Mouse (Mus musculus) cortical plate, adult 2 months (tissue): Measurements from ENCODE around the gene Map3k14.

Source experiments
- CTCF ChIP-seq: fragments of 200-500 bp; IDR thresholded peaks from 2 replicates; pipeline ENCODE4 v1.5.1; 2011; ENCODE audit warnings: mild to moderate bottlenecking, control low read depth, low read length; ENCODE audit not compliant: insufficient read depth; ENCODE audit errors: extremely low read depth
- POLR2A ChIP-seq: fragments of 200-500 bp; IDR thresholded peaks from 2 replicates; pipeline ENCODE4 v1.6.1; 2011; ENCODE audit warnings: mild to moderate bottlenecking, low read length, control low read depth; ENCODE audit not compliant: insufficient read depth; ENCODE audit errors: extremely low read depth

DNA sequence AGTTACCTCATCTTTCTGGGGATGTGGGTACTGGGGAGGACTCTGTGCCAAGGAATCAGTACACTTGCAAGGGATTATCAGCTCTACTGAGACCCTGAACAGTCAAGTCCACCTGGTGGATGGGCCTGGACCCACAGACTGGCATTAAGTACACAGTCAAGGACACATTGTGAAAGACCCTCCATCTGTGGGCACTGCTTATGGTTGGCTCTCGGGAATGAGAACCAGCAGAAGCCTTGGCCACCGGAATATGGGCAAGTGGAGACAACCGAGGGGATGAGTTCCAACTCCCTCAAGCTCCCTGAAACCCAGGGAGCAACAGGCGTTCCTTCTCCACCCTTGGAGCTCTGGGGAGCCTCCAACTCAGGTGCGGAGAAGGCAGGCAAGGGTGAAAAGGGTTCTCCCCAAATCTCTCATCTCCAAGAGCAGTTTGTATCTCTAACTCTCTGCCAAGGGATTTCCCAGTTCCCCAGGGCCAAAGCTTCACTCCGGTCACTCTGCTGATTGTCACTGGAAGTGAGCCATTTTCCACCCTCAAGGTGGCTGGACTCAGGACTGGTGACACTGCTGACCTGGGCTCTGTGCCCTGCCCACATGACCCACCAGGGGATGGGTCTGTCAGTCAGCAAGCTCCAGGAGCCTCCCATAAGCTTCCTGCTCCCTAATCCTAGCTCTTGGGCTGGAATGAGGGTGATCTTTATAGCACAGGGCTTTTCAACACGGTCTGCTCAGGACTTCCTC is 5.4 kb downstream of the Map3k14 start:
- TF ChIP-seq POLR2A (no peak), CTCF (no peak)
